Mouse (Mus musculus) limb, embryonic 11.5 days (tissue): ENCODE results near the gene Ksr1. TPM values are rescaled to one million over a fixed set of nuclear protein-coding genes. Genes with fewer than 3 reads are reported as not detected.

Source experiments
- ATAC-seq: fragments of 200-750 bp; cut with Nextera tagmentation; 2 replicates; pipeline ENCODE4 v1.8.0; 2017; ENCODE audit warnings: low read depth; ENCODE audit not compliant: insufficient number of reproducible peaks, low FRiP score, low TSS enrichment
- DNase-seq: peaks from one replicate; pipeline ENCODE4 v3.0.0-alpha.2; 2015; ENCODE audit warnings: low spot score
- H3K27ac ChIP-seq: fragments of 300-500 bp; sonication (generic); replicated peaks from 2 replicates; pipeline ENCODE4 v1.5.1; 2014; ENCODE audit warnings: low read depth, mild to moderate bottlenecking, low read length
- H3K27me3 ChIP-seq: fragments of 300-500 bp; sonication (generic); 2 replicates; pipeline ENCODE4 v1.6.1; 2014; ENCODE audit warnings: mild to moderate bottlenecking, low read length, mixed read lengths; ENCODE audit not compliant: control insufficient read depth, insufficient read depth
- H3K36me3 ChIP-seq: fragments of 300-500 bp; sonication (generic); 2 replicates; pipeline ENCODE4 v1.6.1; 2014; ENCODE audit warnings: mild to moderate bottlenecking, low read length, moderate library complexity, mixed read lengths; ENCODE audit not compliant: control insufficient read depth, insufficient read depth
- H3K4me1 ChIP-seq: fragments of 300-500 bp; sonication (generic); 2 replicates; pipeline ENCODE4 v1.6.1; 2014; ENCODE audit warnings: low read length, mixed read lengths; ENCODE audit not compliant: control insufficient read depth, insufficient read depth
- H3K4me2 ChIP-seq: fragments of 300-500 bp; sonication (generic); 2 replicates; pipeline ENCODE4 v1.6.1; 2014; ENCODE audit warnings: low read depth, mild to moderate bottlenecking, moderate library complexity; ENCODE audit not compliant: severe bottlenecking
- H3K4me3 ChIP-seq: fragments of 300-500 bp; sonication (generic); 2 replicates; pipeline ENCODE4 v1.5.1; 2014; ENCODE audit warnings: low read depth, low read length
- H3K9ac ChIP-seq: fragments of 300-500 bp; sonication (generic); 2 replicates; pipeline ENCODE4 v1.6.1; 2014; ENCODE audit warnings: mild to moderate bottlenecking, low read length
- H3K9me3 ChIP-seq: fragments of 300-500 bp; sonication (generic); 2 replicates; pipeline ENCODE4 v1.6.1; 2016; ENCODE audit warnings: low read length; ENCODE audit not compliant: control insufficient read depth
- WGBS: fragments of 180-500 bp; shearing (Covaris S2); extraction: QIAGEN DNeasy Blood & Tissue Kit; methylation state at CpG from one replicate; pipeline ENCODE4 v1.1.7; 2014; 5-methylcytosine and 5-hydroxymethylcytosine counted together
- polyA plus RNA-seq: library from polyadenylated mRNA; unstranded; fragments of >200 nt; fragmentation: Nextera tagmentation; extraction: Ambion mirVana; gene quantifications from 2 replicates; pipeline ENCODE4 v1.2.1, GENCODE M21; 2014

Gene Ksr1
- polyA plus RNA-seq, 1 experiment from 2014 or later, result 2.2 TPM

DNA sequence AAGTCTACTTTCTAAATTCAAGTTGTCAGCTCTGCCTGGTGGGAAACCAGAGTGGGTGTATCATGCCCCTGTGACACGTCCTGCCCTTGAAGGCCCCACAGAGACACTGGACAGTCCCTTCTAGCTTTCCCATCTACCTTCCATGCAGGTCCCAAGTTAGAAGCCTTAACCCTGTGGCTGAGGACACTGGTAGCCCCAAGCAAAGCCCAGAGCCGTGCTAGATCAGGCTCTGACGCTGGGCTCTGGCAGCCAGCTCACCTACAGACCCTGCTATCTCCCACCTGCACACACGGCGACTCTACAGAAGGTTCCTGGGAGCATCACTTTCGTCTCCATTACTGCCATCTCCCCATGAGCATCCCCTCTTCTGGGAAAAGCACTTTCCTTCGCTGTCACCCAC is 162.7 kb downstream of the Ksr1 start:
- ATAC-seq, result no peak

GRCm38 (mm10) chr11:78982513-78983291 is 163.5 kb downstream of the Ksr1 start:
- Histone ChIP-seq H3K4me2 (no peak overlapping the region), H3K4me3 (no peak overlapping the region), H3K36me3 (no peaks in the 10 kb centered on the region), H3K27me3 (no peaks in the 10 kb centered on the region), H3K9ac (no peak overlapping the region), H3K9me3 (no peaks in the 10 kb centered on the region), H3K4me1 (no peaks in the 10 kb centered on the region), H3K27ac (no peak overlapping the region)
- WGBS, result 72% methylated on average over 12 of the region's 12 CpGs
- no peak for DNase-seq
- no peak for ATAC-seq

More for the DNA sequence above, 162.7 kb downstream of the Ksr1 start:
- Histone ChIP-seq H3K9me3 (no peaks in the 10 kb centered on the region), H3K27me3 (no peaks in the 10 kb centered on the region), H3K4me2 (no peak overlapping the region), H3K36me3 (no peaks in the 10 kb centered on the region), H3K4me3 (no peak overlapping the region), H3K4me1 (no peaks in the 10 kb centered on the region), H3K27ac (no peak overlapping the region), H3K9ac (no peak overlapping the region)
- DNase-seq, result no peak
- 78% methylated on average over 7 of the region's 7 CpGs for WGBS

DNA sequence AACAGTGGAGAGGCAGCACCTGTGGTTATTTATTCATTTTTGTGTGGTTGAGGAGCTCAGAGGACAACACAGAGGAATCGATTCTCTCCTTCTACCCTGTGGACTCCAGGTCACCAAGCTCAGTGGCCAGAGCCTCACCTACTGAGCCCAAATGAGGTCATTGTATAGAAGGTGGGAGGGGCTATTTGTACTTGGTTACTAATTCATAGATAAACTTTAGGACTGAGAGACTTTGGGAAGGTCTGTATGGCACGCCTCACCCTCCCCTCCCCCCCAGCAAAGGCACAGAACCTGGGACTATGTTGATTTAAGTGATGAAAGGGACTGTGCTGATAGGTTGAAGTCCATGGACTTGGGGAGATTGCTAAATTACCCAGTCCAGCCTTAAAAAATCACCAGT is 164.2 kb downstream of the Ksr1 start:
- Histone ChIP-seq H3K9ac (no peak overlapping the region), H3K9me3 (no peaks in the 10 kb centered on the region), H3K27me3 (no peaks in the 10 kb centered on the region), H3K4me3 (no peak overlapping the region), H3K27ac (no peak overlapping the region), H3K4me1 (no peaks in the 10 kb centered on the region), H3K36me3 (no peaks in the 10 kb centered on the region), H3K4me2 (no peak overlapping the region)
- 81% methylated on average over 2 of the region's 2 CpGs for WGBS
- DNase-seq (no peak), ATAC-seq (no peak)

DNA sequence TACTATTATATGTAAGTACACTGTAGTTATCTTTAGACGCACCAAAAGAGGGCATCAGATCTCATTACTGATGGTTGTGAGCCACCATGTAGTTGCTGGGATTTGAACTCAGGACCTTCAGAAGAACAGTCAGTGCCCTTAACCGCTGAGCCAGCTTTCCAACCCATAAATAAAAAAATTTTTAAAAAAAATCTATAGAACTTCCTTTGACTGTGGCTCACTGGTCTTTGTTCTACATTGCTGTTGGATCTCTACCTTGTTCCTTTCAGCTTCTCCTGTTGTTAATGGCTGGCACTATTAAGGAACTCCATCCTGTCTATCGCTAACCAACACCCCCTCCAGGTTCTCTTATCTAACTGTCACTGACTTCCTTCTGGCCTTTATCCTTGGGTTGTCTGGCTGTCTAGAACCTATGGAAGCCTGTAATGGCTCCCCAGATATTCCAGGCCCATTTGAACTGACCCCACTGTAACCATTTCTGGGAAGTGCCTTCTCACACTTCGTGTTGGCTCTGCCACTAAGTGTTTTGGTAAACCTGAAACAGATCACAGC is 166.0 kb downstream of the Ksr1 start:
- no peak for DNase-seq
- H3K36me3 ChIP-seq, result no peaks in the 10 kb centered on the region
- H3K27me3 ChIP-seq, result no peaks in the 10 kb centered on the region
- no peak overlapping the region for H3K4me3 ChIP-seq
- H3K4me2 ChIP-seq, result no peak overlapping the region
- H3K27ac ChIP-seq, result no peak overlapping the region
- no peaks in the 10 kb centered on the region for H3K9me3 ChIP-seq
- ATAC-seq, result no peak
- H3K4me1 ChIP-seq, result no peaks in the 10 kb centered on the region
- WGBS, result 80% methylated on average over 4 of the region's 4 CpGs
- no peak overlapping the region for H3K9ac ChIP-seq

DNA sequence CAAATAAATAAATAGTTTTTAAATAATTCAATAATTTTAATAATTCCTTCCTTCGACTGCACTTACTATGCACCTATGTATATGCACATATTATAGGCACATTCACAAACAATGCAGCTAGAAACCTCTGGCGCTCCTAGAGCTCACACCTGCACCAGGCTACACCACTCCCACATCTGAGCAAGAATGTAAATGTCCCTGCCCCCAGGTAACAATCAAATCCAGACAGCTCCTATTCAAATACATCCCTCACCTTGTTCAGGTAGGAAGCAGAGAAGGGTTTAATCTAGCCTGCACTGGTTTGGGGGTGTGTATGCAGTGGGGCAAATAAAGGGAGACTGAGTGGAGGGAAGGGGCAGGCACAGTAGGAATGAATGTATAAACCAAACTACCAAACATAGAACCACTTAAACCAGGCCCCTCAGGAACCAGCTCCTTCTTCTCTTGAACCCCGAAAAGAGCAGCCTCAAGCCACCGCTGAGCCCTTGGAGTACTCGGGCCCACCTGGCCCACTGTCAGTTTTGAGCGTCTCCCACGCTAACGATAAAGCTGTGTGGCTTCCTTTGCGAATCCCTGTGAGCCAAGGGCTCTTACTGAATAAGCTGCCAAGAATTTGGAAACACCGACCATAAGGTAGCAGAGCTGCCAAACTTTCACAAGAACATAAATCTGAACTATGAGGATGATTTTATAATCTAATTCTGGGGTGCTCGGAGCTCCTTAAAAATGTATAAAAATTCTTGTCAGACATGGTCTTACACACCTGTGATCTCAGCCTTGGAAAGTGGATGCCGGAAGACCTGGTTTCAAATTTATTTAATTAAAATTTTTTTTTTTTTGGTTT is 167.8 kb downstream of the Ksr1 start:
- peaks cover 2% of the 10 kb centered on the region; the same call in 1 of the 2 replicates for H3K4me1 ChIP-seq
- H3K27me3 ChIP-seq, result no peaks in the 10 kb centered on the region
- H3K9me3 ChIP-seq, result no peaks in the 10 kb centered on the region
- H3K4me2 ChIP-seq, result no peak overlapping the region
- no peak overlapping the region for H3K9ac ChIP-seq
- DNase-seq (no peak), ATAC-seq (no peak)
- 89% methylated on average over 12 of the region's 12 CpGs for WGBS
- H3K4me3 ChIP-seq, result no peak overlapping the region
- no peak overlapping the region for H3K27ac ChIP-seq
- H3K36me3 ChIP-seq, result no peaks in the 10 kb centered on the region

DNA sequence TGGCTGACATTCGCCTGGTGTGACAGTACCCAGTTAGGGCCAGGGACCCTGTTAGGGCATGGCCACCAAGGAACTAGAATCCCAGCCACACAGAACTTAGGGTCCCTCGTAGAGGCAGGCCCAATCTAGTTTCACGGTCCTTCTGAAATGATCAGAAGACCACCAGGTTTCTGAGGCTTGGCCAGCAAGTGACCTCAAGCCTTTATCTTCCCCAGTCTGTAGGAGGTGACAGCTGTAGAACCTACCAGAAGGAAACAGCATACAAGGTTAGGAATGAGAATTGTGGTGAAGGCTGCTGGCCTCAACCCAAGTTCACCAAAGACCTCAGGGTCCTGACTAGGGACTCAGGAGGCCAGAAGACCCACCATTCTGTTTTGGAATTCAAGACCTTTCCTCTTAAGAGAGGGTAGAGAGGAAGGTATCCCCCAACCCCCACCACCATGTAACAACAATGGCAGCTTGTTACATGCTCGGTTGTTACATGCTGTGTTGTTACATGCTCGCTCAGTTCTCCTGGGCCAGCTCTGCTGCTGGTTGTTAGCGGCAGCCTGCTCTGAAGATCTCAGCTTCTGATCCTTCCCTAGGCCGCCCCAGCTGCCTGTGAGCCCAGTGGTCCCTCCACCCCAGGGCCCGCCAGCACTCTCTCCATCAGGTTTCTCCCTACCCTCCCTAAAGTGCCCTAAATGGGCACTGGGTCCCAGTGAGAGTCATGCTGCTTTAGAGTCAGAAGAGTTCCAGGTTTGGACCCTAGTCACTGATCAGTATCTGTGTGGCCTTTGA is 169.3 kb downstream of the Ksr1 start:
- Histone ChIP-seq H3K4me3 (no peak overlapping the region), H3K9ac (no peak overlapping the region), H3K27ac (no peak overlapping the region), H3K36me3 (no peaks in the 10 kb centered on the region), H3K27me3 (no peaks in the 10 kb centered on the region), H3K4me2 (no peak overlapping the region), H3K9me3 (no peaks in the 10 kb centered on the region), H3K4me1 (peaks cover 10% of the 10 kb centered on the region)
- 75% methylated on average over 8 of the region's 8 CpGs for WGBS
- no peak for DNase-seq
- ATAC-seq, result no peak

- Histone ChIP-seq H3K9ac (no peak overlapping the region), H3K36me3 (no peaks in the 10 kb centered on the region), H3K4me3 (no peak overlapping the region), H3K27me3 (no peaks in the 10 kb centered on the region), H3K4me2 (no peak overlapping the region), H3K9me3 (no peaks in the 10 kb centered on the region), H3K4me1 (peaks cover 10% of the 10 kb centered on the region), H3K27ac (peak overlapping the region; percentile 22; the same call in 1 of the 2 replicates)
- DNase-seq (no peak), ATAC-seq (no peak)
- WGBS, result 74% methylated on average over 17 of the region's 17 CpGs
Measured at GRCm38 (mm10) chr11:78973381-78974150, 172.6 kb downstream of the Ksr1 start.
